Mouse (Mus musculus) forebrain, embryonic 11.5 days (tissue): ENCODE measurements at regions not wholly inside any gene's neighbourhood (a gene's known extent, or its start where the extent isn't known, plus 50 kb on each side); places are given as distances from the start of the nearest gene placed in this dataset.
A peak's percentile ranks its signal among the peaks of the same experiment; 100 is the strongest.

Experiments used
- ATAC-seq: fragments of 200-750 bp; cut with Nextera tagmentation; replicated peaks from 2 replicates; pipeline ENCODE4 v1.8.0; 2017; ENCODE audit warnings: moderate TSS enrichment; ENCODE audit not compliant: low FRiP score
- DNase-seq: peaks from one replicate; pipeline ENCODE4 v3.0.0-alpha.2; 2017; ENCODE audit warnings: low spot score
- H3K27ac ChIP-seq: fragments of 300-500 bp; sonication (generic); 2 replicates; pipeline ENCODE4 v1.5.1; 2014; ENCODE audit warnings: low read depth, low read length
- H3K27me3 ChIP-seq: fragments of 300-500 bp; sonication (generic); 2 replicates; pipeline ENCODE4 v1.6.1; 2014; ENCODE audit warnings: mild to moderate bottlenecking, low read length, mixed read lengths; ENCODE audit not compliant: control insufficient read depth, insufficient read depth
- H3K36me3 ChIP-seq: fragments of 300-500 bp; sonication (generic); 2 replicates; pipeline ENCODE4 v1.6.1; 2014; ENCODE audit warnings: mild to moderate bottlenecking, low read length, moderate library complexity, mixed read lengths; ENCODE audit not compliant: control insufficient read depth, insufficient read depth
- H3K4me1 ChIP-seq: fragments of 300-500 bp; sonication (generic); replicated peaks from 2 replicates; pipeline ENCODE4 v1.6.1; 2014; ENCODE audit warnings: low read length, mixed read lengths; ENCODE audit not compliant: control insufficient read depth, insufficient read depth
- H3K4me2 ChIP-seq: fragments of 300-500 bp; sonication (generic); 2 replicates; pipeline ENCODE4 v1.6.1; 2014; ENCODE audit warnings: low read depth, mild to moderate bottlenecking, low read length, moderate library complexity, mixed read lengths; ENCODE audit not compliant: severe bottlenecking
- H3K4me3 ChIP-seq: fragments of 300-500 bp; sonication (generic); 2 replicates; pipeline ENCODE4 v1.5.1; 2014; ENCODE audit warnings: low read depth, low read length
- H3K9ac ChIP-seq: fragments of 300-500 bp; sonication (generic); 2 replicates; pipeline ENCODE4 v1.6.1; 2014; ENCODE audit warnings: low read length
- H3K9me3 ChIP-seq: fragments of 300-500 bp; sonication (generic); 2 replicates; pipeline ENCODE4 v1.6.1; 2016; ENCODE audit warnings: low read length, mixed read lengths; ENCODE audit not compliant: control insufficient read depth
- WGBS: fragments of 180-500 bp; shearing (Covaris S2); extraction: QIAGEN DNeasy Blood & Tissue Kit; methylation state at CpG from one replicate; pipeline ENCODE4 v1.1.7; 2014; 5-methylcytosine and 5-hydroxymethylcytosine counted together

DNA sequence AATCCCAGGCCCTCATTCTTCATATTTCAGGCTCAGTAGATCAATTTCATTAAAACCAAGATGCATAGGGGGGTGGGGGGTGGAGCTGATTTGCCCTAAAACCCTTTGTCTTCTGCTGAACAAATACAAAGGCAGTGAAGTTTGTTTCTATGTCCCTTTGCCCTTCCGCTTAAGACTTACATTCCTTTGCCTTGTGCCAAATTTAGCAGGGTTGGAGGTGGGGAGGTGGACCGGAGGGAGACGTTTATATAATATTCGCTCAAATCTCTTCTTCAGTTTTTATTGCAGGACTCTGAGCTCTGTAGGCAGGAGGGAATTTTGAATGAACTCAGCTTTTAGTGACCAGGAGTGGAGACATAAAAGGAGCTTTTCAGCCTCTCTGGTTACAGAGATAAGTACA is 258.8 kb downstream of the Fzd1 start:
- DNase-seq = no peak
- peaks cover 9% of the 10 kb centered on the region for H3K4me1 ChIP-seq
- no peaks in the 10 kb centered on the region for H3K27me3 ChIP-seq
- no peak for ATAC-seq
- H3K36me3 ChIP-seq = no peaks in the 10 kb centered on the region
- no peak overlapping the region for H3K27ac ChIP-seq
- no peak overlapping the region for H3K4me3 ChIP-seq
- 3% methylated on average over 4 of the region's 4 CpGs for WGBS
- H3K9me3 ChIP-seq = no peaks in the 10 kb centered on the region
- no peak overlapping the region for H3K9ac ChIP-seq
- H3K4me2 ChIP-seq = peak overlapping the region; percentile 24; the same call in 1 of the 2 replicates

DNA sequence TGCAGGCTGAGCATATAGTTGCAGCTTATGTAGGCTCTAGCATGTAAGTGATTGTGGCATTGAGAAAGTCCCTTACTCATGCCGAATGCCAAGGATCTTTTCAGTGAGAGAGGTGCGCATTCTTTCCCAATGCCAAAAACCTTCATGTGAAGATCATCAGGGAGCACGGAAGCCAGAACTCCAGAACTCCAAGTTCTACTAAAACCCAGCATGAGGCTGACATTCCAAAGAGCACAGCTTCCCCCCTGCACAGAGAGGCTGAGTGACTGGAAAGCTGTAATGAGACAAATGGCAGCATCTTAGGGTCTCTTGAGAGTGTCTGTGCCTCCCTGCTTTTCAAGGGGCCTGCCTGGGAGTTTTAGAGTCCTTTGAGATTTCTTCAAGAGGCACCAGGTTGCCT is 259.4 kb downstream of the Fzd1 start:
- H3K9ac ChIP-seq = no peak overlapping the region
- no peaks in the 10 kb centered on the region for H3K9me3 ChIP-seq
- H3K27ac ChIP-seq = no peak overlapping the region
- peak overlapping the region; percentile 24; the same call in 1 of the 2 replicates for H3K4me2 ChIP-seq
- no peak overlapping the region for H3K4me3 ChIP-seq
- DNase-seq (no peak), ATAC-seq (0 out of 2 replicates have a peak, but pooled peaks have one; percentile 28)
- H3K36me3 ChIP-seq = no peaks in the 10 kb centered on the region
- H3K27me3 ChIP-seq = no peaks in the 10 kb centered on the region
- peaks cover 9% of the 10 kb centered on the region for H3K4me1 ChIP-seq
- WGBS = 43% methylated on average over 3 of the region's 3 CpGs

DNA sequence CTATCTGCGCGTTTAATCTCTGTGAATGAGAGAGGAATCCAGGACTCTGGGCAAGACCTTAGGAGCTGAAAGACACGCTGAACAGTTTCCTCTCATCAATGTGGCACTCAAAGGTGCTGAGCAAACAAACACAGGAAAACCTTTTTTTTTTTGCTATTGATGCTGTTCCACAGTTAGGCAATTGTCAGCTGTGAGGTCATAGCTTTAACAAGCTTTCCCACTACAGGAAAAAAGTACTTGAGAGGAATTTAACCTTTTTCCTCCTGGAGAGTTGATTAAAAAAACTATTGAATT is 261.0 kb downstream of the Fzd1 start:
- Histone ChIP-seq H3K9ac (no peak overlapping the region), H3K4me2 (no peak overlapping the region), H3K4me3 (no peak overlapping the region), H3K9me3 (no peaks in the 10 kb centered on the region), H3K4me1 (peaks cover 9% of the 10 kb centered on the region), H3K27me3 (no peaks in the 10 kb centered on the region), H3K27ac (no peak overlapping the region), H3K36me3 (no peaks in the 10 kb centered on the region)
- DNase-seq (no peak), ATAC-seq (no peak)
- 28% methylated on average over 3 of the region's 3 CpGs for WGBS

DNA sequence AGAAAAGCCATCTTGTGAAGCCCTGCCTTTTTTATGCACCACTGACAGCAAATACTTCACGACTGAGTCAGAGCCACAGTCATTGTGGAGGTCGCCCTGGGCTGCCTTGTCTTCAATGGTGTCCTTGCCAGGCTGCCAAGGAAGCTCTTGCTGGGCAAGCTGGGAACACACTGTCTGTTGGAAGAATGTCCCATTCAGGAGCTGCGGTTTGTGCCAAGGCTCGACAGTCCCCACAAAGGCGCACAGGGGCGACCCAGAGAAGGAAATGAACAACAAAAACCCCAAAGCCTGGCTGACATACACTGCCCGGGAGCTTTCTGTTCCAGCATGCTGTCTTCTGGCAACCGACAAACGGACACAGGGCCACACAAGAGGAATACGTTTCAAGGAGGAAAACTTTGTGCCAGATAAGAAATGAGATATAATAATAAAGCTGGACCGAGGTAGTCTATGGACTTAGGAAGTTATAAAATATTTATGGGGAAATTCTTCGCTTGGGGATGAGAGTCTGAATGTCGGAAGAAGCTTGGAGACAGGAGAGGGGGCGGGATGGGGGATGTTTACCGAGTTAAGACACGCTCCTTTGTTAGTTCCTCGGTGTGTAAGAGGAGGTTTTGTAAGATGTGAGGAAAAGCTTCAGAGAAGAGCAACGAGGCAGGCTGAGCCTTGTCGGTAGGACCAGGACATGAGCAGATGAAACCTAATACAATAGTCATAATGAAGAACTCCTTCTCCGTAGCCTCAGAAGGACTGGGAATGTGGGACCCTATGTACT is 261.5 kb downstream of the Fzd1 start:
- Histone ChIP-seq H3K27ac (no peak overlapping the region), H3K9ac (no peak overlapping the region), H3K9me3 (no peaks in the 10 kb centered on the region), H3K27me3 (no peaks in the 10 kb centered on the region), H3K4me2 (peak overlapping the region; percentile 19; the same call in 1 of the 2 replicates), H3K4me3 (no peak overlapping the region), H3K36me3 (no peaks in the 10 kb centered on the region), H3K4me1 (peaks cover 9% of the 10 kb centered on the region)
- DNase-seq (no peak), ATAC-seq (peak; percentile 54; the same call in 1 of the 2 replicates)
- 14% methylated on average over 20 of the region's 20 CpGs for WGBS

DNA sequence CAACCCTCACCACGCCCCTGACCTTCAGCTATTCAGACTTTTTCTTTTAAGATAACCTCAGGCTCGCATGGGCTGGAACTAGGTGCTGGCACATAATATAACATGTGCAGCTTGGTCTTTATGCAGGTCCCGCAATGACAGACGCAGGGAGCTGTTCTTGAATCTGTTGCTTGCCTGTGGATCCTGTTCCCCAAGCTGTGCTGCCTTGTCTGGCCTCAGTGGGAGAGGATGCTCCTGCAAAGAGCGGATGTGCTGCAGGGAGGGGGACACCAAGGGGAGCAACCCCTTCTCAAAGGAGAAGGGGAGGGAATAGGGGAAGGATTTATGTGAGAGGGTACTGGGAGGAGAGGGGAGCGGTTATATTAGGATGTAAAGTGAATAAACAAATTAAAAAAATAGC is 262.4 kb downstream of the Fzd1 start:
- Histone ChIP-seq H3K4me1 (peaks cover 9% of the 10 kb centered on the region), H3K27me3 (no peaks in the 10 kb centered on the region), H3K9me3 (no peaks in the 10 kb centered on the region), H3K4me2 (no peak overlapping the region), H3K36me3 (no peaks in the 10 kb centered on the region), H3K4me3 (no peak overlapping the region), H3K9ac (no peak overlapping the region), H3K27ac (no peak overlapping the region)
- no peak; the same call in 1 of the 2 replicates for ATAC-seq
- DNase-seq = no peak
- 57% methylated on average over 6 of the region's 6 CpGs for WGBS

DNA sequence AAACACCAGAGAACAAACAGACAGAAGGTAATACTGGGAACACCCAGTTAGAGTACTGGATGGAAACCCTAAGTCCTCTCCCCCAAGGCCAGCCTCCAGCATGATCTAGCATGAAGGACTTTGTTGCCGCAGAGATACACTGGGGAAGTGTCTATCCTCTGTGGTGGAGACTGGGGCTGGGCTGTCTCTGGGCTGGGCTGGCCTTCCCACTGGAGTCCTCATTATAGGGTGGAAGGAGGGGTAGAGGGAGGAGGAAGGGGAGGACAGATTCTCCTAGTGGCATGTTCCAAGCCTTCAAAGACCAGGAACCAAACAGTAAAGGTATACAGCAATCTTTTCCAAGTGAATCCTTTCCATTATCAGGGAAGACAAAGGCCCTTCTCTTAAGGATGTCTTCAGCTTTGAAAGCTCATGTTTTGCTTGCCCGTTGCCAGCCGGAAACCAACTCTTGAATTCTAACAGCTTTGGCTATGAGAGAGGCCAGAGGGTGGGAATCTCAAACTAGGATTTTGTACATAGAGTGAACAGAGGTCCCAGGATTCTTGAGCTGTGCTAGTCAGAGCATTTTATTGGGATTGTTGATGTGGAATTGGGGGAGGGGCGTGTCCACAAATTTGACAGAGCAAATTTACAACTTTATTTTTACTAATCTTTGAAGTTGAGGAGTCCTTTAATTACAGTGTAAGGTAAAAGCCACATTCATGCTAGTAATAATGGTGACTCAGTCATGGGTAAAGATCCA is 271.3 kb downstream of the Fzd1 start:
- no peaks in the 10 kb centered on the region for H3K27me3 ChIP-seq
- no peak overlapping the region for H3K9ac ChIP-seq
- no peak overlapping the region for H3K4me2 ChIP-seq
- H3K9me3 ChIP-seq = no peaks in the 10 kb centered on the region
- H3K4me1 ChIP-seq = peaks cover 3% of the 10 kb centered on the region; the same call in 1 of the 2 replicates
- H3K4me3 ChIP-seq = no peak overlapping the region
- no peak overlapping the region for H3K27ac ChIP-seq
- ATAC-seq (peak; percentile 54), DNase-seq (no peak)
- no peaks in the 10 kb centered on the region for H3K36me3 ChIP-seq
- 91% methylated on average over 4 of the region's 4 CpGs for WGBS

DNA sequence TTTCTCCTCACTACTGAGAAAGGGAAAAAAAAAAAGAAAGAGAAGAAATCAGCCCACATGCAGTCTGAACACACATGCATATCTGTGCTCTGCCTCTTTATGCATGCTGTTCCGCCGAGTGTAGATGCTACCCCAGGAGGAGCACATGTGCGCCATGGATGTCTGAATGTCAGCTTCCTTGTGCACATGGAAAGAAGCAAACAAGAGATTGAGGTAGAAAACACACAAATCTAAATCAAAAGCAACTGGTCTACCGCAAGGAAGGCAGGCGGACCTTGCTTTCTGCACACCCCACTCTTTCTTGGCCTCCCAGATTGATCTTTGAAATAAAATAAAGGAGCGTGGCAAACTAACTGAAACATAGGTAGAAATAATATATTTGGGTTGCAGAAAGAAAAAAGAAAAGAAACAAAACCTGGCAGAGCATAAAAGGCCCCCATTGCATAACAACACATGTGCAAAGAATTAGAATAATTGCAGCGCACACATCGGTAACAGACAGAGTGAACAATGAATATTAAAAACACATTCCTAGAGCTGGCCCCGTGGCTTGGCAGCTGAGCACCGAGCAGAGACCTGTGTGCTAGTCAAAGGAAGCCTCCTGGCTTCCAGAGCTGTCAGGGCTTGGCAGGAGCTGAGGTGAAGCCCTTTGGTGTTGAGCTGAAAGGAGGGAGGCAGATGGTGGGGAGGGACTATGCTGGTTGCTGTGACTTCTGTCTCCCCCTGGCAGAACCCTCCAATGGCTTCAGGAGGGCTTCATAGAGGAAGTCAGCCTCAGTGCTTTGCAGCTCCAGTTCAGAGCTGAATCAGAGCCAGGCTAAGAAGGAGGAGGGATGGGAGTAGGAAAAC is 272.1 kb downstream of the Fzd1 start:
- H3K36me3 ChIP-seq = no peaks in the 10 kb centered on the region
- H3K27me3 ChIP-seq = no peaks in the 10 kb centered on the region
- peak; percentile 73 for ATAC-seq
- H3K9ac ChIP-seq = no peak overlapping the region
- H3K4me3 ChIP-seq = no peak overlapping the region
- WGBS = 60% methylated on average over 10 of the region's 10 CpGs
- H3K27ac ChIP-seq = no peak overlapping the region
- peaks cover 3% of the 10 kb centered on the region; the same call in 1 of the 2 replicates for H3K4me1 ChIP-seq
- H3K4me2 ChIP-seq = no peak overlapping the region
- DNase-seq = no peak
- no peaks in the 10 kb centered on the region for H3K9me3 ChIP-seq

DNA sequence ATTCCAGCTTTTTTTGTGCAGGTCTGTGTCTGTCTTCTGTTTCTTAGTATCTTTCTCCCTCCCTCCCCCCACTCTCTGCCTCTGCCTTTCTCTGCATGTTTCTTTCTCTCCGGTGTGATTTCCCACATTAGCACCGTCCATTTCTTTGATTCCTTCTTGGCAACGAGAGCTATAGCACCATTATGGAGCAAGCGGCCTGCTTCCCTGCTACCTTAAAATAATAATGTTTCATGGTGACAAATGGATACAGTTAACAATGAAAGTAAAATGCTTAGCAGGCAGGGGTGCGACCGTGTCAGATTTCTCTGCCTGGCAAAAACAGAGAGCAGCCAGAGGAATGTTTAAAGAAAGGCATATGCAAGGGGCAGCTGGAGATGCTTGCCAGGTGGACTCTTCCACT is 273.1 kb downstream of the Fzd1 start:
- 0 out of 2 replicates have a peak, but pooled peaks have one; percentile 28 for ATAC-seq
- Histone ChIP-seq H3K27me3 (no peaks in the 10 kb centered on the region), H3K4me1 (peaks cover 3% of the 10 kb centered on the region; the same call in 1 of the 2 replicates), H3K36me3 (no peaks in the 10 kb centered on the region), H3K4me2 (no peak overlapping the region), H3K4me3 (no peak overlapping the region), H3K27ac (no peak overlapping the region), H3K9ac (no peak overlapping the region; the same call in 1 of the 2 replicates), H3K9me3 (no peaks in the 10 kb centered on the region)
- 26% methylated on average over 6 of the region's 6 CpGs for WGBS
- DNase-seq = no peak
